Mouse (Mus musculus) bone marrow macrophage, adult 2 months (primary cell): ENCODE measurements around the gene Aifm1.

Source experiments
- CTCF ChIP-seq: IDR thresholded peaks from 2 replicates; pipeline ENCODE4 v1.5.1; 2012; ENCODE audit warnings: low read depth, mild to moderate bottlenecking, low read length, moderate library complexity
- POLR2A ChIP-seq: IDR thresholded peaks from 2 replicates; pipeline ENCODE4 v1.6.1; 2012; ENCODE audit warnings: mild to moderate bottlenecking, low read depth, low read length, borderline replicate concordance

DNA sequence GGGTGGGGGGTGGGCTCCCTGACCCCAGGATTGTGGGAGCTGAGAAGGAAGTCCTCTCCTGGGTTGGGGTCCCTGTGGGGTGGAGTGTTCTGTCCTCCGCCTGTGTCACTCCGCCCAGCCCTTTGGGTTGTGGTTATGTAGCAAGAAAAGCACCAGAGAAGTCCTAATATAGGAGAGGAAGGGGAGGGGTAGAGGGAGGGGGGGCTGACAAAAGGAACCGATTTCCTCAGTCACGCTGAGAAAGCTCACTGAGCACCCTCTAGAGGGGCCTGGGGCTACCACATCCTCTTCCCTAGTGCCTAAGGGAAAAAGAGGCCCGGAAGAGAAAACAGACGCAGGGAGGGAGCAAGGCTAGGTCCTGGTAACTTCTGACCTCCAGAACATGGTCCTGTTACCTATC is 83.8 kb downstream of the Aifm1 start:
- TF ChIP-seq CTCF, result no peak
- no peak for TF ChIP-seq POLR2A
